Mouse (Mus musculus) thymus, postnatal 0 days (tissue): ENCODE measurements around the gene Nanos1. TPM values are rescaled to one million over a fixed set of nuclear protein-coding genes. Genes with fewer than 3 reads are reported as not detected.
A peak's percentile ranks its signal among the peaks of the same experiment; 100 is the strongest.

Experiments
- DNase-seq: peaks from one replicate; pipeline ENCODE4 v3.0.0-alpha.2; 2015; ENCODE audit warnings: low spot score
- microRNA-seq: library from miRNA; unstranded; fragments of <30 nt; microRNA quantifications from one replicate; pipeline ENCODE4, GENCODE M21; 2016; ENCODE audit warnings: borderline number of aligned reads
- polyA plus RNA-seq: library from polyadenylated mRNA; unstranded; fragments of >200 nt; fragmentation: Nextera tagmentation; extraction: Ambion mirVana; gene quantifications from 2 replicates; pipeline ENCODE4 v1.2.1, GENCODE M21; 2015

Gene Nanos1
- polyA plus RNA-seq, 1 experiment from 2014 or later, result 1.8 TPM

DNA sequence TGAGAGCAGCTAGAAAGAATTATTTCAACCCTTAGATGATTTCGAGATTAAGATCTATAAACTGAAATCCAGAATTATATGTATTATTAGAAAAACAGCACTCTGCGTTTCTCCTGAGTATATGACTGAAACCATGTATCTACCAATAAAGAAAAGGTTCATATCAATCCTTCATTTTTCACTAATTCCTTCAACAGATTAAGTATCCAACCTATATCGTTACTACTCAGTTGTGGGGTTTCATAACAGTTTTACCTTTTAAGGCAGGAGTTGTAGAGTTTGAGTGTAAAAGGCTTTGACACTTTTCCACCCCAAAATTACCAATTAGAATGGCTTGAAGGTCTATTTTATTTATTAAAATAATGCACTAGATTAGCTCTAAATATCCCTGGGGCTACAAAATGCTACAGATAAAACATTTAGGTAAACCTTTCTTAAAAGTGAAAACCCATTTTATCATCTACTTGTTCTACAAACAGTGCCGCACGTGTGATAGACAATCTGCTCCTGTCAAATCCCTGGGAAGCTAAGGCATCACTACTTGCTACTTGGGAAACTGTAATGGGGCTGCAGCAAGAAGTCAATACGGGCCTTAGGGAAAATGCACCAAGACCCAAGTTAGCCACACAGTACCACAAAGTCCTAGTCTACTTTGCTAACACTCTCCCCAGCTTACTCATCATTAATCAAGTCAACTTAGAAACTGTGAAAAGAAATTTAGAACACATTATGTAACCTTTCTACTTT is 32.6 kb downstream of the Nanos1 start:
- no peak for DNase-seq

DNA sequence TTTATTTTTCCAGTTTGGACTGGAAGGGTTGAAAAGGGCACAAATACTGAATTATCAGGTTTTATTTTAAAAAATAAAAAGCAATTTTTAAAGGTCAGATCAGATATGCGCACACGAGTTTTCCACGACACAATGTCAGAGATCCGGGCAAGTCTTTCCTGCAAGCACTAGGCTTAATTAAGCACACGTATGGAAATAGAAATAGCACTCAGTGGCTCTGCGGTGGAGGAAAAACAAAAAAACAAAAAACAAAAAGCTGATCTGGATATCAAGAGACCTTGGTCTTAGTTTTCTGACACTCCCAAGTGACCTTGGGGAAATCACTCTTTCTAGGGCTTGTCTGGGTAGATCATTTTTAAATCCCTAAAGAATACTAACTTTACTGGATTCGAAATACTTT is 33.7 kb downstream of the Nanos1 start:
- no peak for DNase-seq

DNA sequence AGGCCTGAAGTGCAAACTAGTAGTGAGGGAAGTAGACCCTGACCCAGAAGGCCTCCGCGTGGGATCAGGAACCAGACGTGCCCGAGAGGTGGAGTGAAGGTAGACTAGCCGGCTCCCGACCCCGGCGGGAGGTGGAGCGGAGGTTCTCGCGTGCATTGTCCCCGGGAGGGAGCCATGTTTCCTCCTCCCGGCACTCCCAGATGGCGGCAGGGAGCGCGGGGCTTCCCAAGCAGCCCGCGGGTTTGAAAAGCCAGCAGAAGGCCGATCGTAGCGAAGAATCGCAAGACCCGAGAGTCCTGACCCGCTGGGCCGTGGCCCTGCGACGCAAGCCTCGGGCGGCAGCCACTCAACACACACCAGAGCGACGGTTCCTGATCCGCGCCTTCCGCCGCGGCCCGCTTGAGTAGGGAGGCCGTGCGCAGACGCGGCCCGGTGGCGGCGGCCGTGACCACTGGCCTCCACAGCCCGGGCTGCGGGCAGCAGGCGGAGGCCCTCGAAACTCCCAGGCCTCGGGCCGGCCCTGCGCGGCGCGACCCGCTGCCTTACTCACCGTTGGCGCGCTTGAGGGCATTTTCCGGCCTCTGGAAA is 34.2 kb downstream of the Nanos1 start:
- DNase-seq, result peak; percentile 49

DNA sequence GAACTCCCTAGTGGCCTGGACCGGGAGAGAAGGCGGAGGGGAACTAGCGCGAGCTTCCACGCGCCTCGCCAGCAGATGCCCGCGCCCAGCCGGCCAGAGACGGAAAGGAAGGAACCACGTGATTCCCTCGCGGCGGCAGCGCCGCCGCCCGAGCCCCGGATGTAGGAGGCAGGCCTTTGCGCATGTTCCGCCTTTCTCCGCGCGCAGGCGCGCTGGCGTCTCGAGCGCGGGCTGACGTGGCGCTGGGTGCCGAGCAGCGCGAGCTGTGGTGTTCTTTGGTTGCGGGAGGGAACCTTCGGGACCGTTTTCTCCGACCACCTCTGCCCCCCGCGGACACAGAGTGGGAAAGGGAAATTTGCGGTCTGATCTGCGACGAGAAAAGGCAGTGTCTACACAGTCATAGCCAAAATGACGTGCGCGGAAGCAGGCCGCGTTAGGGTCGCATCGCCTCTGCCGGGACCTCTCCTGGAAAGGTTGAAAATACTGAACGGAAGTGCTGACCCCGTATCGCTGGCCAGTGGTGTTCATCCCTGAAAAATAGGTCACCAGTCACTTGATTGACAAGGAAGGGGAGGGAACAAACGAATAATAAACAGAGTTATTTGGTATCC is 34.9 kb downstream of the Nanos1 start, which contains the start of gene Eif3a:
Eif3a (minus strand) TSS at position 108 of the 611 bp plus-strand sequence.
- DNase-seq, result peak; percentile 96

DNA sequence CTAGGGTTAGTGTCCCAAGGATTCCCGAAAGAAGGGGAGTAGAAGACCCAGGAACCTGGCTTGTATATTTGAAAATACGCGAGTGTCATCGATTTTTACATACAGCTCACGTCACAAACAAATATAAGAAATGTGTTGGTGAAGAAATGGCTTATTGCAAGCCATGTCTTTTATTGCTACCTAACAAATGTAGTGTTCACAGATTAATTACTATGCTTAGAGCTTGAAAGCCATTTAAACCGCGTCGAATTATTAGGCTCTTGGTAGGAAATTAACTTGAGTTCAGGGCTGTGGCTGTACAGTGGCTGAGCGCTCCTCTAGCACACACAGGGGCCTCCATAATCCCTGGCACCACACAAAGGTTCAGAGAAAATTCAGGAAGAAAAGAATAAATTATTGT is 35.4 kb downstream of the Nanos1 start:
- DNase-seq, result no peak

DNA sequence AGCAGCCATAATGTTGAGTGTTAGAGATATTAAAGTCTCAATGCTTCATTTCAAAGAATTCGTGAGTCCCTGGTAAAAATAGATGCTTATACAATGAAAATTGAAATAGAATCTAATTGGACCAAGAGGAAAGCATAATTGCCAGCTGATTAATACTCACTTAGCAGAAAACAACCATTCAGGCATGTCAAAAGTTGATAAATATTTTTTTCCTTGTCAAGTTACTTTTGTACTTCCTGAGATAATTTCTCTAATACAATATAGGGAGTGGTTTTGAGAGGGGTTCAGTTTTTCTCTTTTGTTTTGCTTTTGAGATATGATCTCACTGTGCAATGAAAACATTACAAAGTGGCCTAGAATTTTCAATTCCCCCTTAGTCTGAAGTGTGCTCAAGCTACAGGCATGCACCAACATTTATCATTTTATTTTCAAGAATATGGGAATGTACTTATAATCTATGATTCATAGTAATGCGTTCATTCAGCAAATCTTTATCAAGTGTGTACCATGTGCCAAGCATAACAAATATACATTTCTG is 37.5 kb downstream of the Nanos1 start:
- DNase-seq, result no peak

DNA sequence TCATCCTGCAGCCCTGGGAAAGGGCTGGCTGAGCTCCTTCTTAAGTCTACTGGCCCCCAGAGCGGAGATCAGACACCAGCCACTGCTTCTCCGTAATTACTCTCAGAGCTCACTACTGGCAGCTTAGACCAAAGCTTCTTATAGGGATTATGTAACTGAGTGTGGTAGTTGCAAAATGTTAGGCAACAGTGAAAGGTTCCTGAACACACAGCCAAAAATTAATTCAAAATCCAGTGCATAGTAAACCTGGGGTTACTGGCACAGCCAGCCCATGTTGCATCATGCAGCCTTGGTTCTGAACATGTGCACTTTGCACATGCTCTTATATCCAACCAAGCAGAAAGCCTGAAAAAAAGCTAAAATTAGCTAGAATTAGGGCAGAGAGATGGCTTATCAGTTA is 39.5 kb downstream of the Nanos1 start:
- no peak for DNase-seq

DNA sequence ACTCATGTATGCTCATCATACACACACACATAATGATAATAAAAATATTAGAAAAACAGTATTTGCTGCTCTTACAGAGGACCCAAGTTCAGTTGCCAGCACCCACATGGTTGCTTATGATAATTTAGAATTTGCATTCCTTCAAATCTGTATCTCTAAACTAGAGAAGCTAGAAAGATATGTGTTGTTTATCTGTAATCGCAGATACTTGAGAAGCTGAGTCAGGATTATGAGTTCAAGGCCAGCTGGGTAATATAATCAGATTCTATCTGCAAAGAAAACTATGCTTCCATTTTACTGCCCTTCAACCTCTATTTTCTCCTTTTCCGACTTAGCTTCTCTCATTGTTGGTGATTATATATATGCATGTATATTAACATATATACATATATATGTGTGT is 41.6 kb downstream of the Nanos1 start:
- no peak for DNase-seq

DNA sequence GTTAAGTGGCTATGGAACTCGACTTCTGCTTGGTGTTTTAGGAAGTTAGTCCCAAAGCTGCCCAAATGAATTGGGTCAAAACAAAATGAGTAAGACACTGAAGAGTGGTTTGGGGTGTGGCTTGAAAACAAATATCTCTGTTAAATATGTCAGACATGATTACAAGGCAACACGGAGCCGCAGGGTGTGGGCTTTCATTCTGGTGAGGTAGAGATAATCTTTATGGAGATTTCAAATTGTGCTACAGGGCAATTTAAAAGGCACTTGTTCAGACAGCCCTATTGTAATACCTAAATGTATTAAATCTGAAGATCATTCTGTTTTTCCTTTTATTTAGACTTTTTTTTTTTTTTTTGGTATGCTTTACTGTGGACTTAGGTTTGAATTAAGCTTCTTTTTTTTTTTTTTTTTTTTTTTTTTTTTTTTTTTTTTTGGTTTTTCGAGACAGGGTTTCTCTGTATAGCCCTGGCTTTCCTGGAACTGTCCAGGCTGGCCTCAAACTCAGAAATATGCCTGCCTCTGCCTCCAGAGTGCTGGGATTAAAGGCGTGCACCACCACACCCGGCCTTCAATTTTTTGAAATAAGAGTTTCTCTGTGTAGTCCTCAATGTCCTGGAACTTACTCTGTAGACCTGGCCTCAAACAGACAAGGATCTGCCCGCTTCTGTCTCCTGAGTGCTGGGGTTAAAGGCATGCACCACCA is 44.2 kb downstream of the Nanos1 start:
- no peak for DNase-seq

DNA sequence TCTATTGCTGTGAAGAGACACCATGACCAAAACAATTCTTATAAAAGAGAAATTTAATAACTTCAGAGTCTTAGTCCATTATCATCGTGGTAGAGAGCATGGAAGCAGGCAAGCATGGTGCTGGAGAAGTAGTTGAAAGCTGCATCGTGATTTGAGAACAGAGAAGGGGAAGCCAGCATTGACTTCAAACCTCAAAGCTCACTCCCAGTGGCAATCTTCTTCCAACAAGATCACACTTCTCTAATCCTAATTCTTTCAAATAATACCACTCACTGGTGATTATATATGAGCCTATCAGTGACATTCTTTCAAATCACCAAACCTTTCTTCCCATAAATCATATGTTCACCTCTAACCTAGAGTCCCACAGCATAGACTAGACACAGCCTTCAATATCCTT is 49.1 kb downstream of the Nanos1 start:
- no peak for DNase-seq

Small RNA genes lying within 50 kb of the gene (microRNA-seq; reads per million reads assigned to microRNA genes)
- gene mmu-mir-3084-1, result not detected

Other genes with a start within 250 kb of the Nanos1 start
- gene Cacul1, start 175.0 kb upstream of the Nanos1 start, polyA plus RNA-seq, result 16.0 and 19.4 TPM in 2 replicates
- 96.9 and 100 TPM in 2 replicates for gene Eif3a, start 34.7 kb downstream of the Nanos1 start, polyA plus RNA-seq
- gene Fam45a, start 55.6 kb downstream of the Nanos1 start, polyA plus RNA-seq, result 23.6 and 25.5 TPM in 2 replicates
- 4.0 and 4.3 TPM in 2 replicates for gene Sfxn4, start 105.5 kb downstream of the Nanos1 start, polyA plus RNA-seq
- 120 and 131 TPM in 2 replicates for gene Prdx3, start 118.6 kb downstream of the Nanos1 start, polyA plus RNA-seq
- 2.6 and 2.8 TPM in 2 replicates for gene Grk5, start 133.8 kb downstream of the Nanos1 start, polyA plus RNA-seq